Mouse (Mus musculus) hindlimb bud, embryonic 11.5 days (tissue): ENCODE data around the gene Fam129b.

Experiments used
- DNase-seq: peaks from one replicate; pipeline ENCODE4 v3.0.0-alpha.2; 2012; ENCODE audit warnings: low read depth, low spot score; ENCODE audit errors: extremely low spot score

Fam129b gene

GRCm38 (mm10) chr2:32890280-32890679, 14.4 kb downstream of the Fam129b start:
- DNase-seq = no peak

- no peak for DNase-seq
Observed at GRCm38 (mm10) chr2:32891278-32891677, 15.4 kb downstream of the Fam129b start.

- DNase-seq = no peak
Observed at GRCm38 (mm10) chr2:32892490-32892889, 16.6 kb downstream of the Fam129b start.

- DNase-seq = no peak
Observed at GRCm38 (mm10) chr2:32894097-32894496, 18.2 kb downstream of the Fam129b start.

GRCm38 (mm10) chr2:32895606-32896106, 19.7 kb downstream of the Fam129b start:
- DNase-seq = no peak

GRCm38 (mm10) chr2:32896507-32897147, 20.7 kb downstream of the Fam129b start:
- DNase-seq = no peak

- DNase-seq = no peak
Observed at GRCm38 (mm10) chr2:32898983-32899382, 23.1 kb downstream of the Fam129b start.

GRCm38 (mm10) chr2:32902126-32902525, 26.2 kb downstream of the Fam129b start:
- DNase-seq = no peak

GRCm38 (mm10) chr2:32903470-32903869, 27.6 kb downstream of the Fam129b start:
- no peak for DNase-seq

GRCm38 (mm10) chr2:32904637-32905036, 28.7 kb downstream of the Fam129b start:
- no peak for DNase-seq

GRCm38 (mm10) chr2:32905297-32905696, 29.4 kb downstream of the Fam129b start:
- DNase-seq = no peak

GRCm38 (mm10) chr2:32907442-32907841, 31.5 kb downstream of the Fam129b start:
- DNase-seq = no peak

GRCm38 (mm10) chr2:32908272-32908671, 32.4 kb downstream of the Fam129b start:
- no peak for DNase-seq

- DNase-seq = no peak
Observed at GRCm38 (mm10) chr2:32908796-32909195, 32.9 kb downstream of the Fam129b start.

- DNase-seq = no peak
Observed at GRCm38 (mm10) chr2:32911639-32912182, 35.8 kb downstream of the Fam129b start.

GRCm38 (mm10) chr2:32912210-32912804, 36.4 kb downstream of the Fam129b start:
- DNase-seq = peak; percentile 96

GRCm38 (mm10) chr2:32914362-32914761, 38.4 kb downstream of the Fam129b start:
- no peak for DNase-seq

- no peak for DNase-seq
Observed at GRCm38 (mm10) chr2:32914896-32915295, 39.0 kb downstream of the Fam129b start.

GRCm38 (mm10) chr2:32917526-32917925, 41.6 kb downstream of the Fam129b start:
- no peak for DNase-seq

- peak; percentile 22 for DNase-seq
Observed at GRCm38 (mm10) chr2:32918391-32918790, 42.5 kb downstream of the Fam129b start.

GRCm38 (mm10) chr2:32921235-32921634, 45.3 kb downstream of the Fam129b start:
- DNase-seq = no peak

GRCm38 (mm10) chr2:32921801-32922380, 46.0 kb downstream of the Fam129b start:
- no peak for DNase-seq
